Comparison of ENCODE assay signal across 27 mouse cellular contexts in the genomic region with DNA sequence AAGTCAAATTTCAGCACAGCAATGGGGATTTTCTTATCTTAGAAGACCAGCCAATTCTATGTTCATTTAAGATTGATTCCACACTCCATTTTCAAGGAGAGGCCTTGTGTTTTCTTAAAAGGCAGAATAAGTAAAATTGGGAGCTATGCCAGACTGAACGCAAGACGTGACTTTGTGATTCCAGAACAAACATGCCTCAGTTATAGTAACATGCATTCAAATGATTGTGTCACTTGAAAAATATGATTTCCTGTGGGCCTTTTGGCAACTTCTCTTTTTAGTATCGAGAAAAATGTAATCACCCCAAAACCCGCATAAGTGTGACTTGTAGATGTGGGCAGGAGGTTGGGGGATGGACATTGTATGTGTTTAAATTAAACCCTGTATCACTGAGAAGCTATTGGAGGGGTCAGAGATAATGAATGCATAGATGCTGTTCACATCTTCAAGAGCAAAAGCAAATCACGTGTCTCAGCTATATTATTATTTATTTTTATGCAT.
"Had no signal": no experiment of that assay in that cellular context is flagged by ENCODE, and none has a peak within 500 bp of the region (broad histone marks: within the 10 kb centered on the region; RNA-seq: fewer than 3 reads in every experiment).

No protein-coding gene starts in this region.

- ATAC-seq: hindbrain, embryonic 16.5 days; inflammation-experienced regulatory T-cells, adult 6 months; intestine, embryonic 15.5 days; intestine, postnatal 0 days had no signal

- H3K27me3 ChIP-seq: heart, embryonic 13.5 days; heart, embryonic 15.5 days; hindbrain, embryonic 12.5 days; intestine, embryonic 15.5 days; limb, embryonic 13.5 days; limb, embryonic 15.5 days; liver, embryonic 13.5 days; liver, embryonic 15.5 days had no signal

- H3K9me3 ChIP-seq: heart, embryonic 10.5 days; heart, embryonic 13.5 days; heart, embryonic 15.5 days; hindbrain, embryonic 10.5 days; hindbrain, embryonic 12.5 days; intestine, embryonic 15.5 days; limb, embryonic 13.5 days; limb, embryonic 15.5 days; liver, embryonic 13.5 days; liver, embryonic 15.5 days had no signal

- H3K9ac ChIP-seq: heart, embryonic 13.5 days; heart, embryonic 15.5 days; hindbrain, embryonic 12.5 days; hindbrain, embryonic 14.5 days; intestine, embryonic 15.5 days; limb, embryonic 13.5 days; limb, embryonic 15.5 days; liver, embryonic 13.5 days; liver, embryonic 15.5 days had no signal

- H3K36me3 ChIP-seq: heart, embryonic 10.5 days; heart, embryonic 15.5 days; hindbrain, embryonic 10.5 days; hindbrain, embryonic 12.5 days; intestine, embryonic 15.5 days; liver, embryonic 13.5 days; liver, embryonic 15.5 days had no signal

- H3K4me1 ChIP-seq: heart, embryonic 10.5 days; heart, embryonic 13.5 days; heart, embryonic 15.5 days; hindbrain, embryonic 12.5 days; intestine, embryonic 15.5 days; limb, embryonic 13.5 days; limb, embryonic 15.5 days; liver, embryonic 13.5 days; liver, embryonic 15.5 days had no signal

- H3K4me3 ChIP-seq: gastrocnemius, adult 2 months; heart, embryonic 10.5 days; heart, embryonic 13.5 days; heart, embryonic 15.5 days; hindbrain, embryonic 10.5 days; hindbrain, embryonic 12.5 days; intestine, embryonic 15.5 days; layer of hippocampus, adult 2 months; left cerebral cortex, adult 2 months; limb, embryonic 13.5 days; limb, embryonic 15.5 days; liver, embryonic 13.5 days; liver, embryonic 15.5 days had no signal

- DNase-seq: gastrocnemius, adult 2 months; gastrocnemius, postnatal 10 days; gastrocnemius, postnatal 25 days; heart, adult 18-20 months; heart, postnatal 14 days; heart, postnatal 36 days; kidney, adult 18-20 months; kidney, adult 8-10 months; kidney, postnatal 10 days; kidney, postnatal 25 days; left cerebral cortex, postnatal 4 days; liver, embryonic 13.5 days had no signal

- H3K4me2 ChIP-seq: heart, embryonic 13.5 days; heart, embryonic 15.5 days; hindbrain, embryonic 12.5 days; hindbrain, embryonic 14.5 days; intestine, embryonic 15.5 days; limb, embryonic 13.5 days; limb, embryonic 15.5 days; liver, embryonic 13.5 days; liver, embryonic 15.5 days had no signal

- H3K27ac ChIP-seq: gastrocnemius, adult 2 months; heart, embryonic 10.5 days; heart, embryonic 13.5 days; heart, embryonic 15.5 days; hindbrain, embryonic 10.5 days; hindbrain, embryonic 12.5 days; hindbrain, embryonic 14.5 days; intestine, embryonic 15.5 days; layer of hippocampus, adult 2 months; left cerebral cortex, adult 2 months; limb, embryonic 13.5 days; limb, embryonic 15.5 days; liver, embryonic 13.5 days; liver, embryonic 15.5 days had no signal
